Mouse (Mus musculus) 3T3-L1 (cell line): Measurements from ENCODE around the gene Acads.
"Not testable (repeated sequence)": the region's sequence is repeated elsewhere in the genome, so short reads cannot be mapped to it uniquely, and the experiment has no call there.

Experiments used
- DNase-seq: peaks from one replicate; pipeline ENCODE4 v3.0.0-alpha.2; 2015; ENCODE audit warnings: low read depth, low spot score

Acads gene

GRCm38 (mm10) chr5:115118961-115119570 lies at the start of gene Acads:
Gene Acads (minus strand): TSS chr5:115119346.
- DNase-seq: peak; percentile 82

DNA sequence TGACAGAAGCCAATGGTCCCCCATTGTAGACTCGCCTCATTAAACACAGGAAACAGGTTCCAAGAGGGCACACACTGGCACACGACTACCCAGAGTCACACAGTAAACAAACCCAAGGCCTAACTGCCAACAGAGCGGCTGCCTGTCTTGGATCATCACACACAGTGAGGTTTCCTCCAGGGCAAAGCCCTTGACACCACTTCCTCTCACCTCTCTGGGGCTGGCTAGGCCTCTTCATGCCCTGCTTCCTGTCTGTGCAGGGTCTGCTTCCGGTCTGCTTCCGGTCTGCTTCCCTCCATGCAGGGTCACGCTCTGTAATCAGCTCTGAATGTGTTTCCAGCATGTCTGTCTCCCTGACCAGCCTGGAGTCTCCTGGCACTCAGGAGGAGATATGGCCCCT lies 48.2 kb upstream of the Acads start:
- no peak for DNase-seq

DNA sequence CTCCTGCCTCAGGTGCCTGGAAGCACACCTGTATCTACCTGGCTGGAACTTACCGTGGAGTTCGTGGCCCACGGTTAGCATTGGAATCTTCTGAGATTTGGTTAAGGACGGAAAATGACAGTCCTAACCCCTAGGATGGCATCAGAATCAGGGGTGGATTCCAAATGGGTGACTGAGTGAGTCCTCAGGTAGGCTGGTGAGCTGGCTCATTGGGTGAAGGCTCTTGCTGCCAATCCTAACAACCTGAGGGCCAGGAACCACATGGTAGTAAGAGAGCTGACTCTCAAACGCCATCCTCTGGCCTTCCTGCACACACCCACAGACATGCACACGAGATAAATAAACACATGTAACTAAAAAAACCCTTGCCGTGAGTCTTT lies 47.7 kb upstream of the Acads start:
- no peak for DNase-seq

GRCm38 (mm10) chr5:115165895-115166814 lies 47.0 kb upstream of the Acads start:
- DNase-seq: no peak

DNA sequence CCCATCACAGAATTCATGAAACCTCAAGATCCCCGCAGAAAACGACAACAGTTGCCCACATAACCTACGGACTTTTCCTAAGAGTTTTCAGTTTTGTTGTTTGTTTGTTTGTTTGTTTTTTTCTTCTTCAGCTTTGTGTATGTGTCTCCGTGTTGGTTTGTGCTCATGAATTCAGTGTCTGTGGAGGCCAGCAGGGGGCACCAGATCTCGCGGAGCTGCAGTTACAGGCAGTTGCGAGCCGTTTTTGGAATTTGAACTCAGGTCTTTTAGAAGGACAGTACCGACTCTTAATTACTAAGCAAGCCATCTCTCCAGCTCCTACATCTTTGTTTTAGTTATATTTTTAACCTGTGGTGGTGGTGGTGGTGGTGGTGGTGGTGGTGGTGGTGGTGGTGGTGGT lies 46.2 kb upstream of the Acads start:
- no peak for DNase-seq

DNA sequence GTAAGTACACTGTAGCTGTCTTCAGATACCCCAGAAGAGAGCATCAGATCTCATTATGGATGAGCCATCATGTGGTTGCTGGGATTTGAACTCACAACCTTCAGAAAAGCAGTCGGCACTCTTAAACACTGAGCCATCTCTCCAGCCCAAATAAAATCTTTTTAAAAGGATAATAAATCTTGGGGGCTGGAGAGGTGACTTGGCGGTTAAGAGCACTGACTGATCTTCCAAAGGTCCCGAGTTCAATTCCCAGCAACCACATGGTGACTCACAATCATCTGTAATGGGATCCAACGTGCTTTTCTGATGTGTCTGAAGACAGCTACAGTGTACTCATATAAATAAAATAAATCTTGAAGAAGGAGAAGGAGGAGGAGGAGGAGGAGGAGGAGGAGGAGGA lies 45.3 kb upstream of the Acads start:
- peak; percentile 67 for DNase-seq

- DNase-seq: no peak
Observed at GRCm38 (mm10) chr5:115163563-115163962, 44.4 kb upstream of the Acads start.

GRCm38 (mm10) chr5:115161940-115162279 lies 42.8 kb upstream of the Acads start:
- DNase-seq: not testable (repeated sequence)

- DNase-seq: no peak
Observed at GRCm38 (mm10) chr5:115161064-115161939, 42.2 kb upstream of the Acads start.

- no peak for DNase-seq
Observed at GRCm38 (mm10) chr5:115160655-115161054, 41.5 kb upstream of the Acads start.

GRCm38 (mm10) chr5:115159165-115159564 lies 40.0 kb upstream of the Acads start:
- no peak for DNase-seq

DNA sequence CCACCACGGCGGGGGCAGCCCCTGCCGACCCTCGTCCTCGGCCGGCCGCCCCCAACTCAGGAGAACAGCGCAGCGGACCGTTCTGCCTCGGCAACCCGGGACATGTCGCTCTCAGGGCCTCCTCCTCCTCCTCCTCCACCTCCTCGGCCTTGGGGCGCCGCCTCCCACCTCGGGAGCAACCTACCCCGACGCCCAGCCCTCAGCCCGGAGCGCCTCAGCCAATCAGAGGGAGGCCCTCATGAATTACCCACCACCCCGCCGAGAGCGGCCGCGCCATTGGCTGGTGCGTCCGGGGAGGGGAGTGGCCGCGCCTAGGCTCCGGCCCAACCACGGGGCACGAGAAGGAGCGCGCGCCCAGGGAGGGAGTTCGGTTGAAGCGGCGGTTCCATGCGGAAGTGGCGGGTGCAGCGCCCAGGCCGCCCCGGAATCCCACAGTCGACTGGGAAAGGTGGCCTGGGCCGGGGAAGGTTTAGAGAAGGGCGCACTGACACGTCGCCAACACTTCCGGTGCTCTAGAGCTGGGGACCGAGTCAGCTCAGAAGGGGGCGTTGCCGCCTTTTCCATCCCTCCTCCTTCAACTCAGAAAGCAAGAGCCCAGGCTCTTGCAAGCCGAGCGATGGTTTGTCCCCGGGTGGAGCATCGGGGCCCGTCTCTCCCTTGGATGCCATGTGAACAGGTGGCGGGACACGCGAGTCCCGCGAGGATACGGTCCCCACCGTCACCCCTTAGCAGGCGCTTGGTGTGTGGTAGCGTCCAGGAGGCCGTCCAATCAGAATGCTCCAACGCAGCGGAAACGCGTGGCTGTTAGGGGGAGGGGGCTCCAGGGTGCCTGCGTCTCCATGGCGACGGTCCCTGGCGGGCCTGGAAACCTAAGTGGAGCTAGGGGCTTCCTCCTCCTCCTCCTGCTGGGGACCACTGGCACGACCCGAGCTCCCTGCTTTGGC lies 39.2 kb upstream of the Acads start, which contains the start of gene Mlec:
TSS of gene Mlec (minus strand) at position 140 of the 944 bp plus-strand sequence.
- peak; percentile 98 for DNase-seq

GRCm38 (mm10) chr5:115156933-115157589 lies 37.9 kb upstream of the Acads start:
- peak; percentile 67 for DNase-seq

GRCm38 (mm10) chr5:115156401-115156800 lies 37.3 kb upstream of the Acads start:
- no peak for DNase-seq

DNA sequence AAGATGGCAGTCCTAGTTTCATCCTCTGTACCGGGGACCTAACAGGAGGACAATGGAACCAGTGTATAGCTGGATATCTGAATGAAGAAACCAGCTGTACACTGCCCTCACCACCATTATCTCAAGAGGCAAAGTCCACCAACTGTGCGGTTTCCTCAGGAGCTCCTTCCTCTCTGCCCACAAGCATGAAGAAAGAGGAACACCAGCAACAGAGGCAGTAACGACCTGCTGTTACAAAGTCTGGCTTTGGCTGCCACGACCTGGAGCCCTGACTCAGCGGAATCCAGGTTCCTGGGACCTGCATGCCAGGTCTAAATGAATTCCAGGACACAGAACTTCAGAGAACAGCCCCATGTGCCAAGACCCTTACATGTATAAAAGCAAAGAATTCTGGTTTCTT lies 36.7 kb upstream of the Acads start:
- DNase-seq: peak; percentile 61

- DNase-seq: no peak
Observed at GRCm38 (mm10) chr5:115155156-115155631, 36.0 kb upstream of the Acads start.

DNA sequence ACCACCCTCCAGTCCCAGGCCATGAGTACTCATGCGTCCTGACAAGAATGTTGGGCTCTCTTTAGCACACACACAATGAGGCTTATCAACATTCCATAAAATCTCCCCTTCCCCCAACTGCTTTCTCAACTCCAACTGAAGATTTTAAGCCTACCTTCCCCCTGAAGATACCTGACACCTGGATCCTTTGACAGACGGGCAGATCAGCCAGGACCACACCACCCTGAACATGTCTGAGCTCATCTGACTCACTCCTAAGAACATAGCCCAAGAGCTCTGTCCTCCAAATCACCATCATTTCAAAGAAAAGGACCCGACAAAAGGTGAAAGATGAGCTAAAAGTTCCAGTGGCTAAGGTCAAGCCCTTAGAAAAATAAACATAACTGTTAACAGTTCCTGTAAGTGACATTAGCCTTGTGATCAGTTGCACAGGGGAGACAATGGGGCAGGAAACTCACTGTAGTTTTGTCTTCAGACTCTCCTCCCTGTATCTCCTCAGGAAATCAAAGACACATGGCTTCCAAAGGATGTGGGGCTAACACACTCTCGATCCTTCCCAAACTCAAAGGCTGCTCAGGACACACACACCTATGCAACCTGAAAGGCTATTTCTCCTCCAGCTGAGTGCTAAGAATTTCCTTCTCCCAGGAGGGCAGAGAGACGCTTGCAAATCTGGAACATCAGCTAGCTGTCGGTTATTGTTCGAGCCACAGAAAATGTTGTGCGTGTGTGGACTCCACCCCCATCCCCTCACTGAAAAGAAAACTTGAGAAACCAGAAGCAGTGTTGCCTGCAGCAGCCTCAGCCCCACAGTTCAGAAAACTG lies 33.2 kb upstream of the Acads start:
- DNase-seq: no peak

GRCm38 (mm10) chr5:115151457-115151856 lies 32.3 kb upstream of the Acads start:
- no peak for DNase-seq

GRCm38 (mm10) chr5:115150991-115151390 lies 31.8 kb upstream of the Acads start:
- no peak for DNase-seq
